Comparison of ENCODE assay signal across 12 mouse cellular contexts in genomic region chr5:49058926-49059325, GRCm38 (mm10).
"Had no signal": no experiment of that assay in that cellular context is flagged by ENCODE, and none has a peak within 500 bp of the region (broad histone marks: within the 10 kb centered on the region; RNA-seq: fewer than 3 reads in every experiment).

No protein-coding gene starts in this region.

- DNase-seq: gastrocnemius, postnatal 14 days; heart, adult 18-20 months; heart, postnatal 10 days; heart, postnatal 4 days; kidney, adult 18-20 months; kidney, adult 8-10 months; kidney, postnatal 10 days; kidney, postnatal 25 days; kidney, postnatal 4 days; liver; liver, embryonic 13.5 days; liver, postnatal 0 days had no signal
